Mouse (Mus musculus) testis, adult 2 months (tissue): ENCODE results near the gene Pfkl.

ENCODE experiments used
- CTCF ChIP-seq: fragments of 200-500 bp; IDR thresholded peaks from 2 replicates; pipeline ENCODE4 v1.5.1; 2012; ENCODE audit warnings: low read depth, mild to moderate bottlenecking, inconsistent platforms, low read length, moderate library complexity; ENCODE audit not compliant: control insufficient read depth, insufficient read depth, insufficient replicate concordance
- POLR2A ChIP-seq: fragments of 200-500 bp; IDR thresholded peaks from 2 replicates; pipeline ENCODE4 v1.6.1; 2012; ENCODE audit warnings: low read depth, mild to moderate bottlenecking, inconsistent platforms, low read length, moderate library complexity; ENCODE audit not compliant: control insufficient read depth

- TF ChIP-seq CTCF: no peak
- TF ChIP-seq POLR2A: no peak
These were observed 36.5 kb upstream of the Pfkl start for GRCm38 (mm10) chr10:78046388-78046787.
